Mouse (Mus musculus): ENCODE results near the gene Olfr715. TPM values are rescaled to one million over a fixed set of nuclear protein-coding genes. Genes with fewer than 3 reads are reported as not detected.

The Olfr715 gene
- polyA plus RNA-seq (2012; fragmentation: generic; extraction: Trizol): not detected

GRCm38 (mm10) chr7:107130983-107131382 is at the start of gene Olfr715:
TSS of gene Olfr715 (minus strand) at chr7:107131083.

GRCm38 (mm10) chr7:107166690-107167089 is 35.8 kb upstream of the Olfr715 start, which contains the start of gene Nlrp14:
TSS of gene Nlrp14 (plus strand) at chr7:107166990.

GRCm38 (mm10) chr7:107138027-107138426 is 7.1 kb upstream of the Olfr715 start, which contains the start of gene Olfr716:
TSS of gene Olfr716 (plus strand) at chr7:107138327.

GRCm38 (mm10) chr7:107110269-107110668 is 20.6 kb downstream of the Olfr715 start, which contains the start of gene Olfr715b:
TSS of gene Olfr715b (minus strand) at chr7:107110369.

GRCm38 (mm10) chr7:107092920-107093319 is 38.0 kb downstream of the Olfr715 start, which contains the start of gene Olfr17:
TSS of gene Olfr17 (plus strand) at chr7:107093220.

Other genes with a start within 250 kb of the Olfr715 start
- not detected for gene Olfr706, start 242.9 kb downstream of the Olfr715 start, polyA plus RNA-seq (2012; fragmentation: generic; extraction: Trizol)
- gene Olfr707, start 229.8 kb downstream of the Olfr715 start, polyA plus RNA-seq (2012; fragmentation: generic; extraction: Trizol): not detected
- gene Olfr1532-ps1, start 223.1 kb downstream of the Olfr715 start, polyA plus RNA-seq (2012; fragmentation: generic; extraction: Trizol): not detected
- not detected for gene Olfr709-ps1, start 198.9 kb downstream of the Olfr715 start, polyA plus RNA-seq (2012; fragmentation: generic; extraction: Trizol)
- gene Olfr710, start 182.8 kb downstream of the Olfr715 start, polyA plus RNA-seq (2012; fragmentation: generic; extraction: Trizol): not detected
- gene Olfr6, start 167.1 kb downstream of the Olfr715 start, polyA plus RNA-seq (2012; fragmentation: generic; extraction: Trizol): not detected
- gene Olfr711, start 155.6 kb downstream of the Olfr715 start, polyA plus RNA-seq (2012; fragmentation: generic; extraction: Trizol): not detected
- gene Olfr2, start 125.0 kb downstream of the Olfr715 start, polyA plus RNA-seq (2012; fragmentation: generic; extraction: Trizol): not detected
- gene Olfr713, start 99.9 kb downstream of the Olfr715 start, polyA plus RNA-seq (2012; fragmentation: generic; extraction: Trizol): not detected
- gene Olfr714, start 60.1 kb downstream of the Olfr715 start, polyA plus RNA-seq (2012; fragmentation: generic; extraction: Trizol): not detected
- gene Olfr17, start 37.9 kb downstream of the Olfr715 start, polyA plus RNA-seq (2012; fragmentation: generic; extraction: Trizol): not detected
- gene Olfr715b, start 20.7 kb downstream of the Olfr715 start, polyA plus RNA-seq (2012; fragmentation: generic; extraction: Trizol): not detected
- gene Olfr716, start 7.2 kb upstream of the Olfr715 start, polyA plus RNA-seq (2012; fragmentation: generic; extraction: Trizol): not detected
- gene Nlrp14, start 35.9 kb upstream of the Olfr715 start, polyA plus RNA-seq (2012; fragmentation: generic; extraction: Trizol): not detected
- gene Rbmxl2, start 78.4 kb upstream of the Olfr715 start, polyA plus RNA-seq (2012; fragmentation: generic; extraction: Trizol): not detected
- not detected for gene Syt9, start 239.6 kb upstream of the Olfr715 start, polyA plus RNA-seq (2012; fragmentation: generic; extraction: Trizol)